Mouse (Mus musculus): ENCODE results near the gene Gm42674. TPM values are rescaled to one million over a fixed set of nuclear protein-coding genes. Genes with fewer than 3 reads are reported as not detected.

The Gm42674 gene
- polyA plus RNA-seq, 1 experiment from 2014 or later: not detected

DNA sequence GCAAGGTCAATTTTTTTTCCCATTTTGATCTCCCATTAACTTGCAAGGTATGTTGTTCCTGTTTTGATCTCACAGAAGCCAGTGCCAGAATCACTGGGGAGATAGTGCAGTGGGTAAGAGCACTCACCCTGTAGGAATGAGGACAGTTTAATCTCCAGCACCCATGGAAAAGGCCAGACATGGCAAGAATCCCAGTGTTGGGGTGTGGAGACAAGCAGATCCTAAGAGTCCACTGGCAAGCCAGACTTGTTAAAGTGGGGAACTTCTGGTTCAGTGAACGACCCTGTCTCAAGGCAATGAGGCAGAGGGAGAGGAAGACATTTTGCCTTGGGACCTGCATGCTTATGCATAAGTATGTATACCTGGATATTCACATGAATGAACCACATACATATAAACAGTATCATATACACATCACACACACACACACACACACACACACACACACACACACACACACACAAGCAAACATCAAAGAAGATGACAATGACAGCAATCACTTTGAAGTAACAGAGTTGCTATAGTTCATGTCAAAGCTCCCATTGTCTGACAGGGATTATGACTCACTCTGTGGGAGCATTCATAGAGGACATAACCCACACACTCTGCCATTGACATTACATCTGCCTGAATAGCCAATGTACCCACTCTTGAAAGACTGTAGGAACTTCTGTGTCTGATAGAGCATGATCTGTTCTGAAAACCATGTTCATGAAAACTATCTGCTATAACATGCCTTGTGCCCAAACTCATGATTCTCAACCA is 37.0 kb downstream of the Gm42674 start:
- Histone ChIP-seq H3K4me1 (no peaks in the 10 kb centered on the region), H3K36me3 (no peaks in the 10 kb centered on the region), H3K4me3 (no peak overlapping the region), H3K9me3 (replicated peaks) (no peaks in the 10 kb centered on the region), H3K27me3 (ENCODE audit: low read depth, poor library complexity, severe bottlenecking) (no peaks in the 10 kb centered on the region), H3K27ac (replicated peaks) (no peak overlapping the region)
- DNase-seq (ENCODE audit: low spot score): no peak
- WGBS: 82% methylated on average over 1 of the region's 1 CpGs

DNA sequence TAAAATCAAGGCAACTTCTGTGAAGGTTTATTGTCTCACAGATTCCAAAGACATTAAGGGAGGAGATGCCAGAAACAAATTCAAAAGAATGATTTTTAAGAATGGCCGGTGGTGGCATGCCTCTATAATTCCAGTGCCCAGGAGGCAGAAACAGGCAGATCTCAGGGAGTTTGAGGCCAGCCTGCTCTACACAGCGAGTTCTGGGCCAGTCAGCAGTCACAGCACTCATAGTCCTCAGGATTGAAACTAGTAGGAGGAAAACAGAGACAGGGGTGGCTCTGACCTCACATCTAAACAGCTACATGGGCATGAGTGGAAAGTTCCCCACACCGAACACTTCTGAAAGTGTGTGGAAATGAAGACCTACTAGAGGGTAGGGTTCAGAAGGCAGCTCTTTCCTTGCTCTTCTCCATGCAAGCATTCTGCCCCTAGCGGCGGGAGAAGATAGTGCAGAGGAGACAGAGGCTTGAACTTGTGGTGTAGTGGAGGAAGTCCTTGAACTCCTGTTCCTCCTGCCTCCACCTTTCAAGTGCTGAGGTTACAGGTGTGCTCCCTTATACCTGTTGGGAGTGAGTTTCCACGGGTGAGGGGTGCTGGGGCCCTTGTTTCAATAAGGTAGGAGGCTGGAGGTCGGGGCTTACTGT is 37.9 kb downstream of the Gm42674 start:
- peak; percentile 43 for DNase-seq (ENCODE audit: low spot score)
- H3K4me3 ChIP-seq: no peak overlapping the region
- no peaks in the 10 kb centered on the region for H3K27me3 ChIP-seq (ENCODE audit: low read depth, poor library complexity, severe bottlenecking)
- H3K36me3 ChIP-seq: no peaks in the 10 kb centered on the region
- H3K4me1 ChIP-seq: no peaks in the 10 kb centered on the region
- 46% methylated on average over 7 of the region's 7 CpGs for WGBS
- no peaks in the 10 kb centered on the region for H3K9me3 ChIP-seq (replicated peaks)
- no peak overlapping the region for H3K27ac ChIP-seq (replicated peaks)

DNA sequence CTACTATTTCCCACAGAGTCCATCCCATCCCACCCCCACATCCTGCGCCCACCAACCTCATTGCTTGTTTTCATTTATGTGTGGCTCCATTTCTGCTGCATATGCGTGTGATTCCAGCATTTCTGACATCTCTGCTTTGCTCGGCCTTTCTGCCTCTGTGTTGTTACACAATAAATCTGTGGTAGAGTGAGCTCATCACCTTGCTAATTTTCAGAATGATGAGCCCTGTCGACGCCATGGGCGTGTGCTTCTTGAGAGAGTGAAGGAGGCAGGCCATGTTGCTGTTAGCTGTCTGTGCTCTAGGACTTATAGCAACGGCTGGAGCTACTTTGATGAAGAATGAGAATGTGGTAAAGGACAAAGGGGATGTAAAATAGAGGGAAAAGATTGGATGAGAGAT is 39.3 kb downstream of the Gm42674 start:
- WGBS: 85% methylated on average over 7 of the region's 7 CpGs
- H3K4me3 ChIP-seq: no peak overlapping the region
- no peak for DNase-seq (ENCODE audit: low spot score)
- no peaks in the 10 kb centered on the region for H3K9me3 ChIP-seq (replicated peaks)
- H3K27me3 ChIP-seq (ENCODE audit: low read depth, poor library complexity, severe bottlenecking): no peaks in the 10 kb centered on the region
- no peak overlapping the region for H3K27ac ChIP-seq (replicated peaks)
- no peaks in the 10 kb centered on the region for H3K4me1 ChIP-seq
- no peaks in the 10 kb centered on the region for H3K36me3 ChIP-seq

DNA sequence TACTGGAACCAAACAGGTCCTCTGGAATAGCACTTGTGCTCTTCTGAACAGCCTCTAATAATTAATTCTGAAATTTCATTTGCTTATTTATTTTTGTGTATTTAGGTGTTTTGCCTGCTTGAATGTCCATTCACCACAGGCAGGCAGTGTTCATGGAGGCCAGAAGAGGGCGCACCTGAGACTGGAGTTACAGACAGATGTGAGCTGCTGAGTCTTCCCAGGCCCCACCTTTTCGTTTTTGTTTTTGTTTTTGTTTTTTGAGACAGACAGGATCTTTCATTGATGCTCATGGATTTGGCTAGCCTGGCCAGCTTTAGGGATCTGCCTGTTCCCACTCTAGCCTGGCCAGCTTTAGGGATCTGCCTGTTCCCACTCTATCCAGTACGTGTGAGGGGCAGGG is 42.5 kb downstream of the Gm42674 start:
- H3K36me3 ChIP-seq: no peaks in the 10 kb centered on the region
- H3K27ac ChIP-seq (replicated peaks): no peak overlapping the region
- peak; percentile 23 for DNase-seq (ENCODE audit: low spot score)
- H3K27me3 ChIP-seq (ENCODE audit: low read depth, poor library complexity, severe bottlenecking): no peaks in the 10 kb centered on the region
- no peaks in the 10 kb centered on the region for H3K9me3 ChIP-seq (replicated peaks)
- WGBS: 57% methylated on average over 3 of the region's 3 CpGs
- H3K4me3 ChIP-seq: no peak overlapping the region
- no peaks in the 10 kb centered on the region for H3K4me1 ChIP-seq

DNA sequence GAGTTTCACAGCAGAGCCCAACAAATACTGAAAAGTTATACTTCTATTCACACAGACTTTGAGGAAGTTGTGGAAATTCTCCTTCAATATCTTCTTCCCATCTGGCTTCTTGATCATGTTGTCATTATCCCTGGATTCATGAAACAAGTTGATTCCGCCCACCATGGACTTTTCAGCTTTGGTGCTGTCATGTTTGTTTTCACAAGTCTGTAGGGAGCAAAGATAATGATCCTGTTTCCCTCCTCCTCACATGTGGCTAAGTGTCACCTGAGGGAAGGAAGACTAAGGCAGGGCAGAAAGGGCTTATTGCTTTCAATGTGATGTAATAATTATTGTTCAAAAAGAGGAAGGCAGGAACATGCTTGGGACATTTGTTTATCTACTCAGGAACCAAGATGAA is 45.6 kb downstream of the Gm42674 start:
- no peak for DNase-seq (ENCODE audit: low spot score)

DNA sequence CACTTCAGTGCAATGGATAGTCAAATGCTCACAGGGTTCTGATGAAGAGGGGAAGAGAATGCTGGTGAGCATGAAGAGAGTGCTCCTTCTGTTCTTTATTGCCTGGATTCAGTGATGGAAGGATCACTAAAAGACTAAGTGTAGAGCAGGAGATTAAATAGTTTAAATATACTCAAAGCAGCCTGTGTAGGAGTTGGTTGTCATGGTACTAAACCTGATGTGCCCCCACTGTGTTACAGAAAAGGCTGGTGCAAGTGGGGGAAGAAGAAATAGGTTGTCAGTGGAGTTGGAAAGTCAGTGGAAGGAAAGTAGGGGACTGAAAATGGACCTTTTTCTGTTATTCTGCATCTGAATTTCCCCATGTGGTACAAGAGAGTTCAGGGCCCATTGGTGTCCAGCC is 47.3 kb downstream of the Gm42674 start:
- no peak overlapping the region for H3K4me3 ChIP-seq
- no peak overlapping the region for H3K27ac ChIP-seq (replicated peaks)
- H3K36me3 ChIP-seq: no peaks in the 10 kb centered on the region
- no peaks in the 10 kb centered on the region for H3K27me3 ChIP-seq (ENCODE audit: low read depth, poor library complexity, severe bottlenecking)
- no peak for DNase-seq (ENCODE audit: low spot score)
- no peaks in the 10 kb centered on the region for H3K4me1 ChIP-seq
- H3K9me3 ChIP-seq (replicated peaks): no peaks in the 10 kb centered on the region

More for the DNA sequence above, 45.6 kb downstream of the Gm42674 start:
- Histone ChIP-seq H3K27me3 (ENCODE audit: low read depth, poor library complexity, severe bottlenecking) (no peaks in the 10 kb centered on the region), H3K9me3 (replicated peaks) (no peaks in the 10 kb centered on the region), H3K4me3 (no peak overlapping the region), H3K27ac (replicated peaks) (no peak overlapping the region), H3K4me1 (no peaks in the 10 kb centered on the region), H3K36me3 (no peaks in the 10 kb centered on the region)
- 85% methylated on average over 1 of the region's 1 CpGs for WGBS

DNA sequence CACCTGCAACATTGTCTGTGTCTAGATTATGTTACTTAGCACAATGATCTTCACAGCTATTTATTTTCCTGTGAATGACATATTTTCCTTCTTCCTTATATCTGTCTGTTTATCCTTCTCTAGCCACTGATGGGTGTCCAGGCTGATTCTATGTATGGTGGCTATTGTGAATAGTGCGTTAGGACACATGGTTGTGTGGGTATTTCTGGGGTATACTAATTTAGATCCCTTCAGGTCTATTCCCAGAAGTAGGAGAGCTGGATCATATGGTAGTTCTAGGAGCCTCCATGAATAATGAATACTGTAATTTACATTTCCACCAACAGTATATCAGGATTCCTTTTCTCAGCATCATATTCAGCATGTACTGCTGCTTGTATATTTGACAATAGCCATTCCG is 48.1 kb downstream of the Gm42674 start:
- DNase-seq (ENCODE audit: low spot score): no peak

DNA sequence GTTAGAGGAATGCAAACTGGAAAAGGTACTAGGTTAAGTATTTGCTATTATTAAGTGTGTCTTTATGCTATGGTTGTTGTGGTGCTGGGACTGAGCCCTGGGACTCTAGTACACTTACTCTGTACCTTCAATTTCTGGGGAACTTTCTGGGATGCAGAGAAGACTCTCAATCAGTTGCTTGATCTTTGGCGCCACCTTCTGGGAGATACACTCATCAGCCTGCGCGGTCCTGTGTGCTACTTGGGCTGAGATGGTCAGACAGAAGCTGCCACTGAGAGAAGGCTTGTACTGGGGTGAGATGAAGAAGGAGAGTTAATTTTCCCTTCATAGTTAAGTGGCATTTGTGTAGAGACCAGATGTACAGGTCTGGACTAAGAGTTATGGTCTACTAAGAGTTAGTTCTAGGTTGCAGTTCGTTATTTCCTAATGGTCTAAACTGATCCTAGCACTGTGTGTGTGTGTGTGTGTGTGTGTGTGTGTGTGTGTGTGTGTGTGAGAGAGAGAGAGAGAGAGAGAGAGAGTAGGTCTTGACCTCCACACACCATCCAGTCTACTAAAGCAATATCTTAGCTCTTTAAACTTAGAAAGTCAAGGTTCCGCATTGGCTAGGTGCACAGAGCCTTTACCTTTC is 51.3 kb downstream of the Gm42674 start:
- H3K9me3 ChIP-seq (replicated peaks): no peaks in the 10 kb centered on the region
- peak; percentile 67 for DNase-seq (ENCODE audit: low spot score)

More for the DNA sequence above, 48.1 kb downstream of the Gm42674 start:
- no peaks in the 10 kb centered on the region for H3K9me3 ChIP-seq (replicated peaks)
- no peaks in the 10 kb centered on the region for H3K4me1 ChIP-seq
- H3K36me3 ChIP-seq: no peaks in the 10 kb centered on the region
- WGBS: 85% methylated on average over 2 of the region's 2 CpGs
- H3K27me3 ChIP-seq (ENCODE audit: low read depth, poor library complexity, severe bottlenecking): no peaks in the 10 kb centered on the region
- no peak overlapping the region for H3K4me3 ChIP-seq
- no peak overlapping the region for H3K27ac ChIP-seq (replicated peaks)

DNA sequence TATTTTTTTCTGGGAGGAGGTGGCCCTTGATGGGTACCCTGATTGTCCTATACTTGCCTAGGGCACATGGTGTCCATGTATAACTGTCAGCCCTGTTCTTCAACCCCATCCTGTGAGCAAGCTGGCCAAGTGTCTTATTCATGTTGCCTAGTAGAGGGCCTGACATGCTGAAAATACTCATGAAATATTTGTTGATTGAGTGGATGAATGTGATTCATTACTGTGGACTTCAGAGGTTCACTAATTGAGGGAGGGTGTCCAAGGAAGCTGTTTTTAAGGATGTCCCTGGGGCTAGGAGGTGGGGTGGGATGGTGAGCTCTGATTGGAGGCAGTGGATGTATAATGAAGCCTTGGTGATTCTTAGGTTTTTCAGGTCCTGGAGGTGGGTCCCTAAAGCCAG is 52.0 kb downstream of the Gm42674 start, which contains the start of gene S100a7a:
Gene S100a7a, plus strand, starts transcription at position 301 of the 400 bp plus-strand sequence.
- H3K27ac ChIP-seq (replicated peaks): no peak within 1 kb of the TSS
- no peaks in the 10 kb centered on the region for H3K36me3 ChIP-seq
- H3K4me1 ChIP-seq: no peaks in the 10 kb centered on the region
- DNase-seq (ENCODE audit: low spot score): no peak
- H3K27me3 ChIP-seq (ENCODE audit: low read depth, poor library complexity, severe bottlenecking): no peaks in the 10 kb centered on the region
- H3K9me3 ChIP-seq (replicated peaks): no peaks in the 10 kb centered on the region
- H3K4me3 ChIP-seq: no peak within 1 kb of the TSS

More for the DNA sequence above, 51.3 kb downstream of the Gm42674 start:
- WGBS: 32% methylated on average over 5 of the region's 5 CpGs
- no peaks in the 10 kb centered on the region for H3K4me1 ChIP-seq
- H3K27me3 ChIP-seq (ENCODE audit: low read depth, poor library complexity, severe bottlenecking): no peaks in the 10 kb centered on the region
- no peaks in the 10 kb centered on the region for H3K36me3 ChIP-seq
- H3K4me3 ChIP-seq: no peak overlapping the region
- no peak overlapping the region for H3K27ac ChIP-seq (replicated peaks)

Other genes starting within 250 kb of the Gm42674 start
- gene Slc27a3, start 212.0 kb upstream of the Gm42674 start, polyA plus RNA-seq (2016; fragmentation: Nextera tagmentation; extraction: Ambion mirVana): 16.4 and 20.1 TPM in 2 replicates
- 36.2 and 36.9 TPM in 2 replicates for gene Ints3, start 168.3 kb upstream of the Gm42674 start, polyA plus RNA-seq (2016; fragmentation: Nextera tagmentation; extraction: Ambion mirVana)
- gene Npr1, start 136.0 kb upstream of the Gm42674 start, polyA plus RNA-seq (2016; fragmentation: Nextera tagmentation; extraction: Ambion mirVana): 2.9 and 3.3 TPM in 2 replicates
- 343 and 346 TPM in 2 replicates for gene Ilf2, start 125.8 kb upstream of the Gm42674 start, polyA plus RNA-seq (2016; fragmentation: Nextera tagmentation; extraction: Ambion mirVana)
- 65.5 and 75.1 TPM in 2 replicates for gene Snapin, start 110.9 kb upstream of the Gm42674 start, polyA plus RNA-seq (2016; fragmentation: Nextera tagmentation; extraction: Ambion mirVana)
- 193 and 205 TPM in 2 replicates for gene Chtop, start 92.4 kb upstream of the Gm42674 start, polyA plus RNA-seq (2016; fragmentation: Nextera tagmentation; extraction: Ambion mirVana)
- 5.4 and 7.2 TPM in 2 replicates for gene S100a1, start 87.5 kb upstream of the Gm42674 start, polyA plus RNA-seq (2016; fragmentation: Nextera tagmentation; extraction: Ambion mirVana)
- 9.3 and 9.5 TPM in 2 replicates for gene S100a13, start 87.5 kb upstream of the Gm42674 start, polyA plus RNA-seq (2016; fragmentation: Nextera tagmentation; extraction: Ambion mirVana)
- not detected in 2 replicates for gene S100a14, start 75.0 kb upstream of the Gm42674 start, polyA plus RNA-seq (2016; fragmentation: Nextera tagmentation; extraction: Ambion mirVana)
- gene S100a16, start 64.7 kb upstream of the Gm42674 start, polyA plus RNA-seq (2016; fragmentation: Nextera tagmentation; extraction: Ambion mirVana): 30.8 and 35.3 TPM in 2 replicates
- not detected in 2 replicates for gene S100a3, start 41.3 kb upstream of the Gm42674 start, polyA plus RNA-seq (2016; fragmentation: Nextera tagmentation; extraction: Ambion mirVana)
- gene S100a2, start 11.7 kb upstream of the Gm42674 start, polyA plus RNA-seq (2016; fragmentation: Nextera tagmentation; extraction: Ambion mirVana): not detected in 2 replicates
- 0.35 and 0.81 TPM in 2 replicates for gene S100a4, start 1.9 kb downstream of the Gm42674 start, polyA plus RNA-seq (2016; fragmentation: Nextera tagmentation; extraction: Ambion mirVana)
- gene S100a5, start 6.6 kb downstream of the Gm42674 start, polyA plus RNA-seq (2016; fragmentation: Nextera tagmentation; extraction: Ambion mirVana): not detected in 2 replicates
- gene S100a6, start 11.0 kb downstream of the Gm42674 start, polyA plus RNA-seq (2016; fragmentation: Nextera tagmentation; extraction: Ambion mirVana): 14.0 and 23.4 TPM in 2 replicates
- 0.15 TPM in 1 of 2 replicates, not detected in the other for gene S100a7a, start 52.1 kb downstream of the Gm42674 start, polyA plus RNA-seq (2016; fragmentation: Nextera tagmentation; extraction: Ambion mirVana)
- 2.3 TPM in 1 of 2 replicates, not detected in the other for gene S100a8, start 67.1 kb downstream of the Gm42674 start, polyA plus RNA-seq (2016; fragmentation: Nextera tagmentation; extraction: Ambion mirVana)
- 0.48 TPM in 1 of 2 replicates, not detected in the other for gene S100a9, start 93.8 kb downstream of the Gm42674 start, polyA plus RNA-seq (2016; fragmentation: Nextera tagmentation; extraction: Ambion mirVana)
- not detected in 2 replicates for gene Pglyrp4, start 125.0 kb downstream of the Gm42674 start, polyA plus RNA-seq (2016; fragmentation: Nextera tagmentation; extraction: Ambion mirVana)
- not detected in 2 replicates for gene Gm5849, start 176.0 kb downstream of the Gm42674 start, polyA plus RNA-seq (2016; fragmentation: Nextera tagmentation; extraction: Ambion mirVana)

All from midbrain, embryonic 10.5 days (tissue).